Mouse (Mus musculus) liver, adult (tissue): Measurements from ENCODE around the gene Gm4792.

Experiments used
- GATA4 ChIP-seq: IDR thresholded peaks from 2 replicates; pipeline ENCODE4 v1.6.1; 2014; ENCODE audit warnings: mild to moderate bottlenecking, low read length; ENCODE audit not compliant: insufficient replicate concordance

Gene Gm4792

GRCm38 (mm10) chr10:94298471-94298870 lies at the start of gene Gm4792:
Gene Gm4792, minus strand, starts transcription at chr10:94298703.
- TF ChIP-seq GATA4, result no peak

GRCm38 (mm10) chr10:94347959-94348358 lies 49.5 kb upstream of the Gm4792 start:
- no peak for TF ChIP-seq GATA4

GRCm38 (mm10) chr10:94347296-94347695 lies 48.8 kb upstream of the Gm4792 start:
- no peak for TF ChIP-seq GATA4

- no peak for TF ChIP-seq GATA4
These were observed 48.1 kb upstream of the Gm4792 start for GRCm38 (mm10) chr10:94346596-94346995.

- no peak for TF ChIP-seq GATA4
These were observed 47.2 kb upstream of the Gm4792 start for GRCm38 (mm10) chr10:94345509-94346252.

GRCm38 (mm10) chr10:94344631-94345417 lies 46.3 kb upstream of the Gm4792 start:
- TF ChIP-seq GATA4, result no peak

GRCm38 (mm10) chr10:94343581-94343980 lies 45.1 kb upstream of the Gm4792 start:
- TF ChIP-seq GATA4, result no peak

GRCm38 (mm10) chr10:94342256-94342655 lies 43.8 kb upstream of the Gm4792 start:
- no peak for TF ChIP-seq GATA4

GRCm38 (mm10) chr10:94341501-94341900 lies 43.0 kb upstream of the Gm4792 start:
- TF ChIP-seq GATA4, result no peak

- no peak for TF ChIP-seq GATA4
These were observed 37.6 kb upstream of the Gm4792 start for GRCm38 (mm10) chr10:94336071-94336470.

GRCm38 (mm10) chr10:94335047-94335446 lies 36.5 kb upstream of the Gm4792 start:
- no peak for TF ChIP-seq GATA4

GRCm38 (mm10) chr10:94333328-94333727 lies 34.8 kb upstream of the Gm4792 start:
- no peak for TF ChIP-seq GATA4

GRCm38 (mm10) chr10:94332358-94333137 lies 34.0 kb upstream of the Gm4792 start:
- no peak for TF ChIP-seq GATA4

- TF ChIP-seq GATA4, result no peak
These were observed 31.5 kb upstream of the Gm4792 start for GRCm38 (mm10) chr10:94329962-94330361.

- no peak for TF ChIP-seq GATA4
These were observed 20.1 kb upstream of the Gm4792 start for GRCm38 (mm10) chr10:94318574-94318973.
